ENCODE assay signal across 19 mouse cellular contexts in the genomic region with DNA sequence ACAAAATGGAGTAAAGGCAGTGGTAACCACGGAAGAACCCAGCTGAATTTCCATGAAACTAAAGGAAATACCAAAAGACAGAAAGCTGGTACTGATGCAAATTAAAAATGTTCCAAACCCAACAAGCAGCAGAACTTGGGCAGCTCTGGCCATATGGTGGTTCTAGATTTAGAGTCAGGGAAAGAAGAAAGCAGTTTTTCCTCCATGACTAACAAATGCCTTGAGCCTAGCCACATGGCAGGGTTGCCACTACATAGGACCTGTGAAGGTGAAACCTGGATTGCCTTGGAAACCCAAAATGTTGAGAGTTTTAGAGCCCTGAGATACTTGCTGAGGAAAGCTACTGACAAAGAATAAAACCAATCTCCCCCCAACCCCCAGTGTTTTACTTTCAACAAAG.
DNase-seq lines count a peak whose midpoint lies in the region; ATAC-seq lines count a peak whose summit lies in the region.
"Had no signal": no experiment of that assay in that cellular context is flagged by ENCODE, and none has a peak within 500 bp of the region (broad histone marks: within the 10 kb centered on the region; RNA-seq: fewer than 3 reads in every experiment).

No protein-coding gene starts in this region.

- no peak for DNase-seq in frontal cortex, postnatal 10 days (ENCODE audit: low spot score in 2 of 2)
- peak; percentile 8 for DNase-seq in layer of hippocampus, adult 9-11 months
- DNase-seq in layer of hippocampus, postnatal 25 days (ENCODE audit: extremely low spot score in 1 of 2, low spot score in 1 of 2) = no peak
- peak; percentile 14 for DNase-seq in right cerebral cortex, adult 18-20 months
- DNase-seq in right cerebral cortex, postnatal 36 days (ENCODE audit: low spot score in 2 of 2) = no peak
- peak; percentile 54 for DNase-seq in brain, adult 2 months (ENCODE audit: low read depth, low spot score)
- DNase-seq in retina, embryonic 14.5 days (ENCODE audit: low spot score) = no peak
- DNase-seq: adrenal gland, adult 8-10 months; adrenal gland, postnatal 25 days; cerebellum, adult 18-20 months; cerebellum, adult 9-10 months; cerebellum, postnatal 14 days; gastrocnemius, adult 2 months; gastrocnemius, postnatal 14 days; heart, adult 11 months had no signal

- ATAC-seq in frontal cortex, adult (ENCODE audit: low TSS enrichment) = peak; percentile 88
- ATAC-seq: activated CD4-positive, CD25-positive, alpha-beta regulatory T cell, adult 4 months; forebrain, embryonic 13.5 days; forebrain, embryonic 16.5 days had no signal

Comparison
In these comparisons a context has a peak if more than half of its experiments do, and no peak if none do; other contexts are left out.
1. DNase-seq: peak in layer of hippocampus, adult 9-11 months (single experiment), right cerebral cortex, adult 18-20 months (single experiment) and brain, adult 2 months (single experiment); none in frontal cortex, postnatal 10 days (0 of 2), layer of hippocampus, postnatal 25 days (0 of 2), right cerebral cortex, postnatal 36 days (0 of 2) and retina, embryonic 14.5 days (single experiment).